Mouse (Mus musculus) olfactory bulb, adult 2 months (tissue): ENCODE measurements at regions not wholly inside any gene's neighbourhood (a gene's known extent, or its start where the extent isn't known, plus 50 kb on each side); places are given as distances from the start of the nearest gene placed in this dataset.

Experiments
- CTCF ChIP-seq: fragments of 200-500 bp; IDR thresholded peaks from 2 replicates; pipeline ENCODE4 v1.5.1; 2012; ENCODE audit warnings: low read depth, mild to moderate bottlenecking, low read length, moderate library complexity; ENCODE audit not compliant: insufficient read depth
- POLR2A ChIP-seq: fragments of 200-500 bp; IDR thresholded peaks from 2 replicates; pipeline ENCODE4 v1.6.1; 2012; ENCODE audit warnings: mild to moderate bottlenecking, low read depth, low read length, moderate library complexity; ENCODE audit not compliant: insufficient read depth

GRCm38 (mm10) chr14:33708298-33708665 lies 119.3 kb downstream of the Ptpn20 start:
- no peak for TF ChIP-seq CTCF
- TF ChIP-seq POLR2A: no peak
